Mouse (Mus musculus): ENCODE data around the gene Tmem30b.
A peak's percentile ranks its signal among the peaks of the same experiment; 100 is the strongest.
"Not testable (repeated sequence)": the region's sequence is repeated elsewhere in the genome, so short reads cannot be mapped to it uniquely, and the experiment has no call there.

Tmem30b gene

GRCm38 (mm10) chr12:73558525-73559195, 12.5 kb upstream of the Tmem30b start:
- DNase-seq (ENCODE audit: low spot score in 2 of 2), result peak; percentile 16 to 68

DNA sequence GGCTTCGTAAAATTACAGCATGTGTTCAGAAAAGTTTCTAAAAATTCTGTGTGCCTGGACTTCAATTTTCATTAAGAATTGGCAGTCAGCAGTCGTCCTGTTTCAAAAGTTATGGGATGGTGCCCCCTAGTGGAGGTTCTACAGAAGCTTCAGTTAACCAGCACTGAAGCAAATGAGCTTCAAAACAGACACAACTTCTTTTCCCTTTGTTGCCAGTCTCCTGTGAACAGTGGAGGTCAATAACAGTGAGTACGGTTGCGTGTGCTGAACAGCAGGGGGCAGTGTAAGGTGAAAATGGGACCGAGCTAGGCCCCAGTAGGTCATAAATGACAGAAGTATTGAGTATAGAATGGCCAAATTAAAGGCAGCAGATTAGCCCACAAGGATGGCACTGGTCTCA, 8.0 kb upstream of the Tmem30b start:
- DNase-seq (ENCODE audit: low spot score in 2 of 2), result peak in 1 of 2 experiments; percentile 62

- no peak for DNase-seq (ENCODE audit: low spot score in 2 of 2)
Measured at GRCm38 (mm10) chr12:73548259-73548658, 2.1 kb upstream of the Tmem30b start.

GRCm38 (mm10) chr12:73547646-73548045, 1.5 kb upstream of the Tmem30b start:
- DNase-seq (ENCODE audit: low spot score in 2 of 2), result no peak

- no peak for DNase-seq (ENCODE audit: low spot score in 2 of 2)
Measured at GRCm38 (mm10) chr12:73545672-73546085, 513 bp downstream of the Tmem30b start.

DNA sequence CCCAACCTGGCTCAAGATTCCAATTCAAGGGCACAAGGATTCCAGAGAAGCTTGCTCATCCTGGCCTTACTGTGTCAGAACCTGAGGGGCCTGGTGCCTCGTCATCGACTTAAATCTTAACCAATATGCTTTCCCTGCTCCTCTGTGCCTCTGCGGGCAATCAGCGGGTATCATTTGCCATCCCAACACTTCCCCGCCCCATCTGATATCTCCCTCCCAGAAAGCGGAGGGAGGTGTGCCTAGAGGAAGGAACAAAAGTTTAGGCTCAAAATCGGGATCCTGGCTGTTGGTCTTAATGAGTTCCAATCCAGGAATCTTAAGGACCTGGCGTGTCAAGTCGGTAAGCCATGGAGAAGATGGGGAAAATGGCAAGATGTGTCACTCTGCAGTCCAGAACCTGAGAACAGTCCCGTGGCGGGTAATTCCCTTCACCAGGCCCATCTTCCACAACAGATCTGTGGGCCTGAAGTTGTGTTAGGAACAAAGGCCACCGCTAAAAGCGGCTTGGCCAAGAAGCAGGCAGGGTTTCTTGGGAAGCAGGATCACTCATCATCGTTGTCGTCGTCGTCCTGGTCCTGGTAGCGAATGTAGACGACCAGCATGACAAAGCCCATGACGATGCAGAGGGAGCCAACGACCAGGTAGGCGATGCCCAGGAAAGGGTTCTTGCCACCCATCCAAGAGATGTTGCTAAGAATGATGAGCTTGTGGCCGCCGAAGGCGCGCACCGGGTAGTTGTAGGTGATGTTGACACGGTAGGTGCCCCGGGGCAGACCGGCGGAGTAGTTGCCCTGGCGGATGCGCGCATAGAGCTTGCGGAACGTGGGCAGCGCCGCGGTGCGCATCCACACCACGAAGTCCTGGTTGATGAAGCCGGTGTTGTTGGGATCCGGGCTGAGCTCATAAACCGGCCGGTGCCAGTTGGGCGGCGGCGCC, 1.2 kb downstream of the Tmem30b start:
- no peak for DNase-seq (ENCODE audit: low spot score in 2 of 2)

GRCm38 (mm10) chr12:73543191-73543590, 3.0 kb downstream of the Tmem30b start:
- DNase-seq (ENCODE audit: low spot score in 2 of 2), result no peak

DNA sequence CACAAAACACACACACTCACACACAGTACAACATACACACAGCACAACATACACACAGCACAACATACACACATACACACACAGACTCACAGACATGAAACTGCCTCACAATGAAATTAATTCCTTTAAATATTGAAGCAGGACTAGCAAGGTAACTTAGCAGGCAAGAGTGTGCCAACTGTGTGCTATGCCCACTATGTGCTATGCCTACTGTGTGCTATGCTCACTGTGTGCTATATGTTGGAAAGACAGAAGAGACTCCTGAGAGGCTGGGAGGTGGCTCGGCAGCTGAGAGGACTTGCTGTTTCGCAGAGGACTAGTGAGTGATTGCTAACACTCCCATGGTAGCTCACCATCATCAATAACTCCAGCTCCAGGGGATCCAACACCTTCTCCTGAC, 5.8 kb downstream of the Tmem30b start:
- no peak for DNase-seq (ENCODE audit: low spot score in 2 of 2)

- no peak for DNase-seq (ENCODE audit: low spot score in 2 of 2)
Measured at GRCm38 (mm10) chr12:73539151-73539550, 7.0 kb downstream of the Tmem30b start.

DNA sequence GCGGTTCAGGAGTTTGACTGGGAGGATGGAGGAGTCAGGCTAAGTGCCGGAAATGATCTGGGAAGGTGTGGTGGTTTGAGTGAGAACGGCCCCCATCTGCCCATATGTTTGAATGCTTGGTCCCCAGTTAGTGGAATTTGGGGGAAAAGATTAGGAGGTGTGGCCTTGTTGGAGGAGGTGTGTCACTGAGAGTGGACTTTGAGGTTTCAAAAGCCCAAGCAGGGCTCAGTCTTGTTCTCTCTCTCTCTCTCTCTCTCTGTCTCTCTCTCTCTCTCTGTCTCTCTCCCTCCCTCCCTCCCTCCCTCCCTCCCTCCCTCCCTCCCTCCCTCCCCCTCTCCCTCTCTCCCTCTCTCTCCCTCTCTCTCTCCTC, 8.1 kb downstream of the Tmem30b start:
- not testable (repeated sequence) for DNase-seq (ENCODE audit: low spot score in 2 of 2)

DNA sequence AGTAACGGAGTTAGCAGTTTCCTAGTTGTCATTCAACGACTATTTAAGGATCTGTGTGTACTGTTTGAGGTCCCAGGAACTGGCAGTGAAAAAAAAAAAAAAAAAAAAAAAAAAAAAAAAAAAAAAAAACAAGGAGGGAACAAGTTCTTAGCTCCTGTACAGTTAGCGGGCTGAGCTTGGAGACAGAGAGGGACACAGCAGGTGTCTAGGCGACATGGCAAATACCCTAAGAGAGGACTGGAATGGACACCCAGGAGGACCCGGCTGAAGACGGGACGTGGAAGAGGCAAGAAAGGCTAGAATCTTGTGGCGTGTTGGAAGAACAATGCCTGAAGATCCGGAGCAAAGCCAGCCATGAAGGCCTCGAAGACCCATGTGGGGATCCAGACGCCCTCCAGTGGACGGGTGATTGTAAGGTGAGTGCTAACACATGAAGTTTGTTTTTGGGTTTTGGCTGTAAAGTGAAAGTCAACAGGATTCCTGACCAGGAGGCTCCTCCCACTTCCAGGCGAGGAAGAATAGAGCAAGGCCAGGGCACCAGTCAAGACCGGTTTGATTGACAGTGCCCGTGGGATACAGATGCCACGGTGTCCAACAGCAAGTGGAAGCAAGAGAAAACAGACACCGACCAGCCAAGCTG, 8.6 kb downstream of the Tmem30b start:
- no peak for DNase-seq (ENCODE audit: low spot score in 2 of 2)

DNA sequence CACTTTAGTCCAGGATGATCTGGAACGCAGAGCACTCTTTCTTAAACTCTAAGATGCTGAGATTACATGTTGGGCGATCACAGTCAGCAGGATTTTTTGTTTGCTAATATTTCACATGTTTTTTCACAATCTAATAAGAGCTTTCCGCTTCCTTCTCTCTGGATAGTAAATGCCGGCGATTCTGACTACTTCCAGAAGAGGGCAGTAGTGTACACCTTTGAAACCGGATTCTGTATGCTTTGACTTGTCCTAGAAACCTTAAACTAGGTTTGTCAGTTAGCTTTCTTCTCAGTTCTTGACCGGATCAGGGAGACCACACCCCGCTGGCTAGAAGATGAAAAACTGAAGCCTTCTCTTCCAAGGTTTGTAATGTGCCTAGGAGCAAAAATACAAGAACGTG, 11.6 kb downstream of the Tmem30b start:
- DNase-seq (ENCODE audit: low spot score in 2 of 2), result peak in 1 of 2 experiments; percentile 71

- peak in 1 of 2 experiments; percentile 20 for DNase-seq (ENCODE audit: low spot score in 2 of 2)
Measured at GRCm38 (mm10) chr12:73531889-73532479, 14.2 kb downstream of the Tmem30b start.

DNA sequence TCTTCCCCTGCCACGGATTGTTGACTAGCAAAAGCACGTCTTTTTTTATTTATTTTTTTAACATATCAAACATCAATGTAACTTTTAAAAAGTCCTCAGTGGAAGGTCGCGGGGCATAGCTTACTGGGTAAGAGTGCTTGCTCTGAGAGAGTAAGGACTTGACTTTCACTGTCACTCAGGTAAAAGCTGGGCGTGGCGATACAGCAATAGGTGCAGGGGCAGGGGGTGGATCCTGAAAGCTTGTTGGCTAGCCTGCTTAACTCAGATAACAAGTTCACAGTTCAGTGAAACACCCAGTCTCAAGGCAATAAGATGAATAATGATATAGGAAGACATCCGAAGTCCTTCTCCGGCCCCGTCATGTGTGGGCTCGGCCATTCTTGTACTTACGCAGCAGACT, 16.6 kb downstream of the Tmem30b start:
- no peak for DNase-seq (ENCODE audit: low spot score in 2 of 2)

DNA sequence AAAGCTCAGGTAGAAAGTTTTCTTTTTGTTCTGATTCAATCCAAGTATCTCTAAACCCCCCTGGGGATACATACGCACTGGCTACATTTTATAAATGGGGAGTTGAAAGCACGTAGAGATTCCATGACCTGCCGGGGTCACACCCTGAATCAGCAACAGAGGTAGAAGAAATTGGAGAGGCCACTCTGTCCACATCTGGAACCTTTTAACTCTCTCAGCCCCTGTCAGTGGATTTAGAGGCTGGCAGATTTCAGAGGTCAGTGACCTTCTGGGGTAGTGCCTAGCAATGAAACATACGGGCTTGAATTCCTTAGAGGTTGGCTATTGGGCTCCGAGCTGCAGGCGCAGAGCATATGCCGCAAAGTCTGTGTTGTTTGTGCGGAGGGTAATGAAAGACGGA, 17.1 kb downstream of the Tmem30b start:
- no peak for DNase-seq (ENCODE audit: low spot score in 2 of 2)

DNA sequence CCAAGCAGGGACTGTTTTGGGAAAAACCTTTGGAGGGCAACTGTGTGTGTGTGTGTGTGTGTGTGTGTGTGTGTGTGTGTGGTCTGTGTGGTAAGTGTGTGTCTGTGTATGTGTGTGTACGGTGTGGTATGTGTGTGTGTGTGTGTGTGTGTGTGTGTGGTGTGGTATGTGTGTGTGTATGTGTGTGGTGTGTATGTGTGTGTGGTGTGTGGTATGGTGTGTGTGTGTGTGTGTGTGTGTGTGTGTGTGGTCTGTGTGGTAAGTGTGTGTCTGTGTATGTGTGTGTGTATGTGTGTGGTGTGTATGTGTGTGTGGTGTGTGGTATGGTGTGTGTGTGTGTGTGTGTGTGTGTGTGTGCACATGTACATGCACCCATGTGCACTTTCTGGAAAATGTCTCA, 18.1 kb downstream of the Tmem30b start:
- not testable (repeated sequence) for DNase-seq (ENCODE audit: low spot score in 2 of 2)

GRCm38 (mm10) chr12:73525254-73525885, 20.8 kb downstream of the Tmem30b start:
- no peak for DNase-seq (ENCODE audit: low spot score in 2 of 2)

DNA sequence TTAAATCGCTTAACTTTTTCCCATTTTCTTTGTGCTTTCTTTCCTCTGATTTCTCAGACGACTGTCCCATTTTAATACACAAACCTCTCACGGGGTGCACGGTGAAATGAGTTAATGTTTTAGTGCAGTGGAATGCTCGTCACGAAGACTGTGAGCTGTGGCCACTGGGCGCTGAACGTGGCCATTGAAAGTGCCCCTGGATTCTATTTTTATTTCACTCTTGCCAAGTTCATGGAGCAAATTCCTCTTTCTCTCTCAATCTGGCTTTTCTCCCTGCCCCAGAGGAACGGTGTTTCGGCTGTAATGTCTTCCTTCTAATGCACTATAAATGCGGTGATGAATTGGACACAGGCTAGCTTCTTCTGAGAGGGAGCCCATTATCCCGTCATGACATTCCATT, 23.1 kb downstream of the Tmem30b start:
- DNase-seq (ENCODE audit: low spot score in 2 of 2), result no peak

DNA sequence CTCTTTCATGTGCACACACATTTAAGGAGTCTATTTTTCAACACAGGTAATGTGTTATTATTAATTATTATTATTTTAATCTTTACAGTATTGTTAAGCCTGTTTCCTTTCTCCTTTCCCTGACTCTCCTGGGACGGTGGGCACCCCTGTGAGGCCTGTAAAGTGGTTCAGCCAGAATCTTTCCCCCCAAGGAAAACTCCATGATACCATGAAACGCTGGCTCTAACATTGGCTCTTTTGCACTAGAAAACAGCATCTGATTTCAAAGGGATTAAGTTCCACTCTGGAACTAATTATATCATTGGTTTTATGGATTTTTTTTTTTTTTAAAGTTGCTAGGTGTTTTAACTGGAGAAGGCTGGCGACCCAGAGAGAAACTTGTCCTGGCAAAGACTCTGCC, 24.2 kb downstream of the Tmem30b start:
- DNase-seq (ENCODE audit: low spot score in 2 of 2), result no peak

GRCm38 (mm10) chr12:73521238-73521841, 24.9 kb downstream of the Tmem30b start:
- no peak for DNase-seq (ENCODE audit: low spot score in 2 of 2)

GRCm38 (mm10) chr12:73517768-73518167, 28.4 kb downstream of the Tmem30b start:
- no peak for DNase-seq (ENCODE audit: low spot score in 2 of 2)
